Mouse (Mus musculus) MEL-GATA-1-ER (cell line): Measurements from ENCODE around the gene Gm21969.

Source experiments
- DNase-seq: peaks from one replicate; pipeline ENCODE4 v3.0.0-alpha.2; 2012; ENCODE audit warnings: low read depth; ENCODE audit errors: extremely low read depth

Gene Gm21969

DNA sequence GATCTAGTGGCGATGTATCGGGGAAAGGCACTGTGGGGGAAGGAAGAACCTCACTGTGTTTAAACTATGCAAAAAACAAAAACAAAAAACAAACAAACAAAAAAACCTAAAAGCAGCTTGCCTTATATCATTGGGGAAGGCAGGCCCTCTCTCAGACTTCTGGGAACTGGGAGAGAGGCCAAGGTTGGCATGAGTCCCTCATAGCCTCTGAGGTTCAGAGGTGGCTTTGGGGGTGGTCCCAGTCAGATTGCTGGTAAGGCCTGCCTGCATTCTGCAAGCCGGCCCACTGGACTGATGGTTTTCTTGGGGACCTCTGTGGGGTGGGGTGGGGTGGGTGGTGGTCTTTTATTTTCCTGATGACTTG, 14.0 kb downstream of the Gm21969 start:
- no peak for DNase-seq

- no peak for DNase-seq
These were observed 16.8 kb downstream of the Gm21969 start for GRCm38 (mm10) chr4:139619765-139620164.

DNA sequence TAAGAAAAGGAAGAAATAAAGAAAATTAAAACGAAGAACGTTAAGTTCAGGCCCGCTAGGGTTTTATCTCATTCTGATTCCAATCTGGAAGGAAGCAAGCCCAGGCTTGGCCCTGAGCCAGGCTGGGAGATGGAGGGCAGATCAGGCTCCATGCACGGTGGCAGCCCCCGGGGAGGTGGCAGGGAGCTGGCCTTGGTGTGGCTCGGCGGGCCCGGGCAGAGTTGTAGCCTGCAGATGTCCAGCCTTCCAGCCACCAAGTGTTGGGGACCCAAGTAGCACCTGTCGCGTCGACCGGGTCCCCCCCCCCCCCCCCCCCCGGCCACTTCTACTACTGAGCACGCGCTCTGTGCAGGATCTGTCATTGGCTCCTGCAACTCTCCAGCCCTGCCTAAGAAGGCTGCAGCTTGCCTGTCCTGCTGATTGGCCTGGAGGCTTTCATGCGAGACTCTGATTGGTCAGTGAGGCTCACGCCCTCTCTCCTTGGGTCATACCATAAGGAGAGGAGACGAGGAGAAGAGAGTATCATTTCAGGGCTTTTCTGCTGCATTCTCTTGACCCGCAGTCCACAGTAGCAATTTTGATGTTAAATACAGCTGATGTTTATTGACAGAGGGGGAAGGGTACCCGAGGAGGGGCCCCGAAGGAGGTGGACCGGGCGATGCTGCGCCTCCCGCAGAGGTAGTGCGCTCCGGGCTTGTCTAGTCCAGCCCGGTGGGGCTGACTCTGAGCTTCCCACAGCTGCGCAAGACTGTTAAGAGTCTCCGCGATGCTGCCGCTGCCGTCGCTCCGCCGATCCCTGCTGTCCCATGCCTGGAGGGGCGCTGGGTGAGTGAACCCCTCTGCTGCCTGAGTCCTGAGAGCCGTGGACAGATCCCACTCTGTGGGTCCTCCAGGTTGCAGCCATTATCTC, 19.6 kb downstream of the Gm21969 start, which contains the start of gene Aldh4a1:
Gene Aldh4a1 (plus strand): TSS at position 494 of the 910 bp plus-strand sequence.
- peak; percentile 97 for DNase-seq

GRCm38 (mm10) chr4:139623434-139624115, 20.6 kb downstream of the Gm21969 start:
- DNase-seq, result no peak

- no peak for DNase-seq
These were observed 21.1 kb downstream of the Gm21969 start for GRCm38 (mm10) chr4:139624116-139624489.

- no peak for DNase-seq
These were observed 21.7 kb downstream of the Gm21969 start for GRCm38 (mm10) chr4:139624706-139625105.

DNA sequence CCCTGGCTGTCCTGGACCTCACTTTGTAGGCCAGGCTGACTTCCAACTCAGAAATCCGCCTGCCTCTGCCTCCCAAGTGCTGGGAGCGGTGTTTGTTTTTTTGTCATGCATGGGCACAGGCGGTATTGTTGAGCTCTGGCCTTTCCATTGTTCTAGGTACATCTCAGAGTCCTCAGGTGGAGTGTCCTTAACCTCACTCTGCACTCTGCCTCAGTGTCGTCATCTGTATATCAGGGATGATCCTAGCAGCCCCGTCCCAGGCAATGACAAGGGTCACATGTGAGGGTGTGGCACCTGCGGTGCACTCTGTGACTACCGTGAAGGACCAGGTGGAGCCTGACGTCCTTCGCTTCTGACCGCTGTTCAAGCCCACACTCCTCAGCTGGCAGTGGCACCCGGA, 24.4 kb downstream of the Gm21969 start:
- no peak for DNase-seq

- DNase-seq, result no peak
These were observed 27.2 kb downstream of the Gm21969 start for GRCm38 (mm10) chr4:139630171-139630570.

GRCm38 (mm10) chr4:139631141-139631540, 28.2 kb downstream of the Gm21969 start:
- DNase-seq, result no peak

DNA sequence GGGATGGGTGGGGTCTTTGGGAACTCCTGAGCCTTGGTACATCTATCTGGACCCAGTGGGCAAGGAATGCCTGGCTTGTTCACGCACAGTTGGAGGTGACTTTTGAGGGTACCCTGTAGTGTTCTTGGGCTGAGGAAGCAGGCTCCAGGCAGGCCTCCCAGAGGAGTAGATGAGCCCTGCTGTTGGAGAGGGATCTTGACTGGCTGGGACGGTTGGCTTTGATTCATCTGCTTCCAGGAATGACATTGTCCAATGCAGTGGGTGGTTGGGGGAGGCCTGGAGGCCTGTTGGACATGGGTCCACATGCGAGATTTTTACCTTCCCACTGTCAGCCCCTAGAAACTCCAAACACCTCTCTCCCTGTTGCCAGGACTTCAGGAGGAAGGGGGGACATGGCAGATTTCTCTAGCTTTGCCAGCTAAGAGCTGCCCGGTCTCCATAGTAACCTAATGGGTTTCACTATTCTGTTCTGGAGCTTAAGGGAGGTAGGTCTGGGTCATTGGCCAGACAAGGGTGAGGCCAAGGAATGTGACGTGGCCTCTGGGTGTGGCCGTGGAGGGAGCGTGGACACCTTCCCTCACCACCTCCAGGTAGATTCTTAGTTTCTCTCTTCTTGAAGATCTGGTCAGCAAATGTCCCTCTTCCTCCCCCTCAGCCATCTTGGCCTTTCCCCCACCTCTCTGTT, 28.7 kb downstream of the Gm21969 start:
- no peak for DNase-seq

- no peak for DNase-seq
These were observed 29.2 kb downstream of the Gm21969 start for GRCm38 (mm10) chr4:139632254-139632580.

- no peak for DNase-seq
These were observed 33.4 kb downstream of the Gm21969 start for GRCm38 (mm10) chr4:139636373-139636772.

DNA sequence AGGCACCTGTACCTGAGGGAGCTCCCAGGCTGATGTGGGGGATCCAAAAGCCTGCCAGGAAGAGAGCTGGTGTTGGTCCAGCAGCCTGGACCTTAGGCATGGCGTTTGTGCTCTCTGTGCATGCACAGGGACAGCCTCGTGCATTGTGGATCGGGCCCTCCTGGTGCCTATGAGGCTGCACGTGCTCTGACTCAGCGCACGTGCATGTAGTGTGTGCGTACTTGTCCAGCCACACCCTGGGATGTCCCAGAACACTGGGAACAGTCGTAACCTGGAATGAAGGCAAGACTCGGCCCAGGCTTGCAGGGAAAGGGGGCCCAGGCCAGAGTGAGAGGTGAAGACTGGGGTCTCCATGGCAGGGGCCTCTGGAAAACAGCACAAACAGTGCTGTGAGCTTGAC, 34.9 kb downstream of the Gm21969 start:
- DNase-seq, result no peak

DNA sequence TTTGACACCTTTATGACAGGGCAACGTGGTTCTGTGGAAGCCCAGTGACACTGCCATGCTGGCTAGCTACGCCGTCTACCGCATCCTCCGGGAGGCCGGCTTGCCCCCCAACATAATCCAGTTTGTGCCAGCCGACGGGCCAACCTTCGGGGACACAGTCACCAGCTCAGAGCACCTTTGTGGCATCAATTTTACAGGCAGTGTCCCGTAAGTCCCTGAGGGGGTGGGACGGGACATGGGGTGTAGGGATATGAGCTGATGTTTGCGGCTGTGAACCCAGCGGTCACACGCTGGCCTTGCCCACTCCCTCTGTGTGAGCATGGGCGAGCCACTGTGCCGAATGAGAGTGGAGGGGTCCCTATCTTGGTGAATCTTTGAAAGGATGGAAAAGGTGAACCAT, 35.4 kb downstream of the Gm21969 start:
- no peak for DNase-seq

DNA sequence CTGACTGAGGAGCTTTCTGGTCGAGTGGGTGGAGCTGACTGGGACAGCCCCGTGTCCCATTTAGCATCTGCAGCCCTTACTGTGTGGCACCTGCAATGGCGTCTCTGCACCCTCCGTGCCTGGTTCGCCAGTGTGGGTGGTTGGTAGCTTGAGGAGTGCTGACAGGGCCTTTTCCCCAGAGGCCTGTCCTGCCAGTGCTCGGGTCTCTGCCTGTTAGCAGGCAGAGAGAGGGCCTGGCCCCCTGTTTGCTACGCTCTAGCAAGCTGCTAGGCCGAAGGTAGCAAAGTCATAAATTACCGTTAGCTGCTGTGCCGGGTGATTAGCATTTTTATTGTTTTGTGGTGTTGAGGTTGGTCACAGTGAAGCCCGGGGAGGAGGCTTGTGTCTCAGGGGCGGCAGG, 36.8 kb downstream of the Gm21969 start:
- DNase-seq, result no peak

GRCm38 (mm10) chr4:139640333-139640732, 37.3 kb downstream of the Gm21969 start:
- no peak for DNase-seq

DNA sequence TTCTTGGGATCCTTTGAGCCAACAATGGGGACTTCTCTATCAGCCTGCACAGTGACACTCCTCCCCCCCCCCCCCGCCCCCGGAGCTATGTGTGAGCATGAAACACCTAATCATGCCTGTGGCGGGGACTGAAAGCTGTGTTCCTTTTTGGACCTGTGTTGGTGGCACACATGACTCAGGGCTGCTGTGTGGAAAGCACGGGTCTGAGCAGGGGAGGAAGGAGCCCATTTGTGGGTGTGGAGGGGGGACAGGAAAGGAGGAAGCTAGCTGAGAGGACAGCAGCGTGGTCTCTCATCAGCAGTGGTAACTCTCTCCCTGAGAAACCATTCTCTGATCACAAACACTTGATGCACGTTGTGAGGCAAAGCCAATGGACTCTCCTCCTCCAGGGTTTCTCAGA, 37.8 kb downstream of the Gm21969 start:
- DNase-seq, result peak; percentile 22

DNA sequence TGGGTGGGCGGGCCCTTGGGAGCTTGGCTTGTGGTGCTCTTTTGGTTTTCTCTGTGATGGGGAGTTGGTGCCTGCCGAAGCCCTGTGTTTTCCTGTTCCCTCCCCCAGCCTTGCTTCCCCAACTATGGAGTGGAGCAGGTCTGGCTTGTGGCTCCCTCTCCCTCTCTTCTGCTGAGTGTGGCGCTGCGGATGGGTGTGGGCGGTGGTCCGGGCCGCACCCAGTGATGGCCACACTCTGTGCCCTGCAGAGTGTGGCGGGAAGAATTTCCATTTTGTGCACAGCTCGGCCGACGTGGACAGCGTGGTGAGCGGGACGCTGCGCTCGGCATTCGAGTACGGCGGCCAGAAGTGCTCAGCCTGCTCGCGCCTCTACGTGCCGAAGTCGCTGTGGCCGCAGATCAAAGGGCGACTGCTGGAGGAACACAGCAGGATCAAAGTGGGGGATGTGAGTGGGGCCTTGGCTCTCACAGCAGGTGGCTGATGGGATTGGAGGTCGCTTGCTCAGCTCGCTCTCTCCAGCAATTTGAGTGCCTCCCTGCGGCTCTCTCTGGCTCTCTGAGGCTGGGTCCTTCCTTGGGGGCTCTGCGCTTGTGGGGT, 38.9 kb downstream of the Gm21969 start:
- no peak for DNase-seq

- DNase-seq, result peak; percentile 26
These were observed 41.0 kb downstream of the Gm21969 start for GRCm38 (mm10) chr4:139643972-139644371.

GRCm38 (mm10) chr4:139646916-139647315, 43.9 kb downstream of the Gm21969 start:
- no peak for DNase-seq

DNA sequence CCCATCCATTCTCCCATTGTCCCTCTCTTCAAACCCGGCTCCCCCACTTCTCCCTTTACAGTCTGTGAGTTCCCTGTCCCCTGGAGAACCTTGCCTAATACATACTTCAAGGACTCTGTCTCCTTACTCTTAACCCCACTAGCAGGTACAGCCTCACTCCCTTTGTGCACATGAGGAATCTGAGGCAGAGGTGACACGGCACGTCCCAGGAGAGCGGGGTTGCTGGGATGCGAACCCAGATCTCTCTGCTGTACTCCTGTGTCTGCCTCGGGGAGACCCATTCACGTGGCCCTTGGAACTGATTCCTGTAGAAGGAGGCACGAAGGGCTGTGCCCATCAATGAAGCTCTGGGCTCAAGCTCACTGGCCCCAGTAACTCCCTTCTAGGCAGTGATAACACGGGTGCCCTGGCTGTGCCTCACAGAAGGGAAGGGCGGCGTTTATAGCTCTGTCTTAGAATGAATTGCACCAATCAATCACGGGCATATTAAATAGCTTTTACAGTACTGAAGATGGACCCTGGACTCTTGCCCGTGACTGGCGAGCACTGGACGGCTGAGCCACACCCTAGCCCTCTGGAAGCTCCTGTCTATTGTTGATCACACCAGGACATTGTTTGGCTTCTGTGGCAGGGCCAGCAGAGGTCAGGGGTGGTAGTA, 47.2 kb downstream of the Gm21969 start:
- no peak for DNase-seq
